Mouse (Mus musculus): Measurements from ENCODE around the gene Rce1.
"Not testable (repeated sequence)": the region's sequence is repeated elsewhere in the genome, so short reads cannot be mapped to it uniquely, and the experiment has no call there.

The Rce1 gene

GRCm38 (mm10) chr19:4612181-4612961 is 13.1 kb downstream of the Rce1 start:
- DNase-seq = no peak

- DNase-seq = no peak
Measured at GRCm38 (mm10) chr19:4610109-4610508, 15.3 kb downstream of the Rce1 start.

DNA sequence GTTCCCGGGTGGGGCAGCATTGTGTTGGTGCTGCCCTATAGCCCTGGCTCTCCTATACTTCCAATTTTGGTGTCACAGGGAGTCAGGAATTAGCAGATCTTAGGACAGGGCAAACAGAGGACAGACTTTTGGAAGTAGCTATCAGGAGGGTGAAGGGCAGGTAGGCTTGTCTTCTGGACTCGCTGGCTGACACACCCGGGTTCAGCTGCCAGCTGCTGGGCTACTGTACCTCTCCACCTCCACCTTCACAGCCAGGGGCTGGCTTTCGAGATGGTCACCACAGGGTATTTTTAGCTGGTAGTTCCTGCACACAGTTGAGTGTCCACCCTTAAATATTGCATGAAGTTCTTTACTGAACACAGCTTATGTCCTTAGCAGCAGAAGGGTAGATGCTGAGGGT is 16.9 kb downstream of the Rce1 start:
- no peak for DNase-seq

DNA sequence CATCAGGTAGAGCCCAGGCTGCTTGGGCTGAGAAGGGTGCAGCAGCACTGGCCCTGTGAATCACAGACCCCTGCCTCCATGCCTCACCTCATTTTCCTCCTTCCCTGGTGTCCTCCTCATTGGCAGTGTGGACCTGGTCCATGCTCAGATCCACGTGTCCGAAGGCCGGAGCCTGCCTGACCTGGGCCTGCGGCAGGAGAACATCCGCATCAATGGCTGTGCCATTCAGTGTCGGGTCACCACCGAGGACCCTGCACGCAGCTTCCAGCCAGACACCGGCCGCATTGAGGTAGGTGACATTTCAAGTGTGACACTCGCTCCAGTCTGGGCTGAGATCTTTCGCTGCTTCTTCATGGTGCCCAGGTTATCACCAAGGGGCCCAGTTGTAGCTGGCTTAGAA is 18.0 kb downstream of the Rce1 start:
- no peak for DNase-seq

DNA sequence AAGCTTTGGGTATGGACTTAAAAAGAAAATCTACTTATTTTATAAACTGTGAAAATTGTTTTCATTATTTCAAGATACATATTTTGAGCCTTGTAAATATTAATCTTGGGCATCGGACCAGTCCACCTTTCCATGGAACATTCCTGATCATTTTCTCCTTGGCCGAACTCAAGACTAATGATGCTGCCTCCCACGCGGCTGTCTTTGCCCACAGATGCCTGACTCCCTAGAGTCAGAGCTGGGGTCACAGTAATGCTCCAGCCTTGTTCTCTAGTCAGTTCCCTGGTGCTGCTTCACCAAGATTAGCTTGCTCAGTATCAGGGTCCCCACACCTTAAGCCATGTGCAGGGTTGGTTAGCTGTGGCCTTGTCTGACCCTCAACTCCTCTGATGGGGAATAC is 19.8 kb downstream of the Rce1 start:
- DNase-seq = no peak

DNA sequence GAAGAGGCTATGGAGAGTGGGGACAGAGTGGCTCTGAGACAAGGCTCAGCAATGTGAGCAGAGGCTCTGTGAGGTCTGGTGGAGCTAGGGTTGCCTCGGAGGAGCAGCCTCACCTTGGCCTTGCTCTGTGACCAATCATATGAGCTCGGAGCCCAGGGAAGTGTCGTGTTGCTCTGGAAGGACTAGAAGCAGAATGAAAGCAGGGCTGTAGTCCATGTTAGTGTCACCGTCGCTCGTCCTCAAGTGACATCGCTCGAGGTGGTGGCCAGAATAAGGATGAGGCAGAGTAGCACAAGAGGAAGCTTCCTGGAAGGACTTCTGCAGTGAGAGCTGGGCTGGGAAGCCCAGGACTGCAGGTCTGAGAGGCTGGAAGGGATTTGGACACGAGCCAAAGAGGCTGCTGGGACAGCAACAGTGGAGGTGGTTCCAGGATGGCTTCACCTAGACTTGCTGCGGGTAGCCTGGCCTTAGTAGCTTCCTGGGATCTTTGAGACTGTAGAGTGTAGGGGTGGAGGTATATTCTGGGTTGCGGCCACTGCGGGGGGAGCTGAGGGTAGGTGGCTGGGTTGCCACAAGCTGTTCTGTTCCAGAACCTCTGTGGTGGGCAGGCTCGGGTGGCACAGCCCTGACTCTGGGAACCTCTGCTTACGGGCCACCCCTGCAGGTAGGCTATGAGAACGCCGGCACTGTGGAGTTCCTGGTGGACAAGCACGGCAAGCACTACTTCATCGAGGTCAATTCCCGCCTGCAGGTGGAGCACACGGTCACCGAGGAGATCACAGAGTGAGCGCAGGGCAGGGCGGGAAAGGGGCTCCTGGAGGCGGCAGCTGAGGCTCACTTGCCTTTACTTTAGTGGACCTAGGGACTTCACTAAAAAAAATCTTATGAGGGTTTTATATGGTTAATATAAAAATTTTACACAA is 21.4 kb downstream of the Rce1 start:
- no peak for DNase-seq

DNA sequence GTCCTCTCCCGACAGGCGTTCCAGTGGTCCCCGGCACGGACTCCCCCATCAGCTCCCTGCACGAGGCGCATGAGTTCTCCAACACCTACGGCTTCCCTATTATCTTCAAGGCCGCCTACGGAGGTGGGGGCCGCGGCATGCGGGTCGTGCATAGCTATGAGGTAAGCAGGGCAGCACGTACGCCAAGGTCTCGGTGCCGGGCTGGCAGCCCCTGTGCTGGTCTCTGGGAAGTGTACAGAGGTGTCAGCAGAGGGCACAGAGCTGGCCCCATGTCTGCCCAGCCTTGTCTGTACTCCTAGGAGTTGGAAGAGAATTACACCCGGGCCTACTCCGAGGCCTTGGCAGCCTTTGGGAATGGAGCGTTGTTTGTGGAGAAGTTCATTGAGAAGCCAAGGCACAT is 23.0 kb downstream of the Rce1 start:
- DNase-seq = no peak

DNA sequence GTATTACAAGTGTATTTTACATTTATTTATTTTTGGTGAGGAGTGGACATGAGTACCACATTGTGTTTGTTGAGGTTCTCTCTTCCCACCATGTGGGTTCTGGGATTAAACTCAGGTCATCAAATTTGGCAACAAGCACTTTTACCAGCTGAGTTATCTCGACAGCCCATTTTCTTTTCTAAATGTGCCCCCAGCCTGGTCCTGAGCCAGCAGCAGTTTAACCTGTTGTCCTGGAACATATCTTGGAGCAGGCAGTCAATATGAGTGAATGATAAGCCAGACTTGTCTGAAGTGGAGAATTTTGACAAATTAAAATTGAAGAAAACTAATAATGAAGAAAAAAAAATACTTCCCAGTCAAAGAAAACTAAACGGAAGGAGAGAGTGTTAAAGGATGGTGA is 29.4 kb downstream of the Rce1 start:
- no peak for DNase-seq

DNA sequence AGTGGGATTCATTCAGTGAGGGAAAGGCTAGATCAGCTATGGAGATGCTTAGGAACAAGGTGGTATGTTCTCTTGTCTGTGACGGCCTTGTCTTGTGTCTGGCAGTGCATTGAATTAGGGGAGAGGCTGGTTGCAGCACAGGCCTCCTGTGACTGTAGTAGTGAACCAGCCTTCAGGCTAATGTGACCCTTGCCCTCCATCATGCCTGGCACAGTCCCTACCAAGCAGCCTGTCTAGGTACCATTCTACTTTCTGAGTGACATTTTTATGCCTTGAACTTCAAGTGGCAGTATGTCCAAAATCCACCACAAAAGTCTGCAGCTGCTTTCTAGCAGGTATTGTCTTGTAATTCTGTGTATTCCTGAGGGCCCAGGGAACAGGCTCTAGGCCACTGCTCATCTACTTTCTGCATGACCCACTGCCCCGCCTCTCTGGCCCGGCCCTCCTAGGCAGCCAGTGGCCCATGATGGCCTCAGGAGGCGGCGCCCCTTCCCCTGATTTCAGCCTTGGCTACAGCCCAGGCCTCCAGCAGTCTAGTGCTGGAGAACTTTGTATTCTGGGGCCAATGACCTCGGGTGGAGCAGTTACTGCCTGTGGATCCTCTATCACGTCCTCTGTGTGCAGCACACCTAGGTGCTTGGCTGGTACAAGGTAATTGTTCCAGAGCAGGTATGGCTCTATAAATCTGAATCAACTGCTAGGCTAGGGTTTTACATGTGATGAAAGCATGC is 31.5 kb downstream of the Rce1 start:
- no peak for DNase-seq

- DNase-seq = peak in 1 of 2 experiments; percentile 28
Measured at GRCm38 (mm10) chr19:4590025-4590424, 35.4 kb downstream of the Rce1 start.

GRCm38 (mm10) chr19:4589081-4589480 is 36.4 kb downstream of the Rce1 start:
- no peak for DNase-seq

- no peak for DNase-seq
Measured at GRCm38 (mm10) chr19:4588430-4588829, 37.0 kb downstream of the Rce1 start.

- DNase-seq = no peak
Measured at GRCm38 (mm10) chr19:4587426-4587825, 38.0 kb downstream of the Rce1 start.

- DNase-seq = not testable (repeated sequence)
Measured at GRCm38 (mm10) chr19:4586783-4587182, 38.7 kb downstream of the Rce1 start.

DNA sequence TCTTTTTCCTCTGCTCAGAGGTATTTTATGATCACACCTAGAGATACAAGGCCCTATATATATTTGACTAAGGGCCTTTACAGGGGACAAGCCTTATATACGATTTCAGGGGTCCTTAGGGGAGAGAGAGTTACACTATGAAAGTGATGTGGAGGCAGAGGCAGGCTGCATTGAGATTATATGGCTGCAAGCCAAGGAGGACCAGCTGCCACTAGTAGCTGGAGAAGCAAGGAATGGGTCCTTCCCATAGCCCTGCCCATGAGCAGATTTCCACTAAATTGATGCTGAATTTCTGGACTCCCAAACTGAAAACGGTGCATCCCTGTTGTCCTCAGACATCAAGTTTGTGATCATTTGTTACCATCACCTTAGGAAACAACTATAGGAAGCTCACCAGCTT is 41.6 kb downstream of the Rce1 start:
- DNase-seq = no peak

DNA sequence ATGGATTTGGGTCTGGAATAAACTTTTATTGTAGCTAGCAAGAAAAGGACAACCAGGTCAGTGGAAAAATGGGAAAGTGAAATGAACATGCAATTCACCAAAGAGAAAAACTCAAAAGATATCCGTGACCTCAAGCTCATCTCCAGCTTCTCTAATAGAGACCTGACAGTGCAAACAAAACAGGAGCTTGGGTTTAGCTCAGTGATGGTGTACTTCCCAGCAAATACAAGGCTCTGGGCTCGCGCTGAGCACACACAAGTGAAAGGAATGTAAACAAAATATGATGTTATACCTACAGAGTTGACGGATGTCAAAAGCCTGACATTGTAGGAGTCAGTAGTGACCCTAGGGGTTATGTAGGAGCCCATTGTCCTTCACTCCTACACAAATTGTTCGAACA is 46.1 kb downstream of the Rce1 start:
- no peak for DNase-seq

- DNase-seq = no peak
Measured at GRCm38 (mm10) chr19:4578799-4579198, 46.6 kb downstream of the Rce1 start.

DNA sequence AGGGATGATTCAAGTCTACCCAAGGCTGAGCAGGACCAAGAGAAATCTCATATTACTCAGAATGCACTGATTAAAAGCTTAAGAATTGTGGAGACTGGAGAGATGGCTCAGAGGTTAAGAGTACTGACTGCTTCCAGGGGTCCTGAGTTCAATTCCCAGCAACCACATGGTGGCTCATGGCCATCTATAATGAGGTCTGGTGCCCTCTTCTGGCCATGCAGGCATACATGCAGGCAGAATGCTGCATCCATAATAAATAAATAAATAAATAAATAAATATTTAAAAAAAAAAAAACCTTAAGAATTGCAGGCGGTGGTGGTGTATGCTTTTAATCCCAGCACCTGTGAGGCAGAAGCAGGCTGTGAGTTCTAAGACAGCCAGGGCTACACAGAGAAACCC is 52.2 kb downstream of the Rce1 start:
- DNase-seq = no peak
